Mouse (Mus musculus) macrophage (primary cell): ENCODE results near the gene Fbrsl1. TPM values are rescaled to one million over a fixed set of nuclear protein-coding genes. Genes with fewer than 3 reads are reported as not detected.

Source experiments
- H3K27ac ChIP-seq: fragments of 350-480 bp; formaldehyde crosslinking; 2 replicates; pipeline ENCODE4 v1.9.0; 2021
- H3K36me3 ChIP-seq: fragments of 350-480 bp; formaldehyde crosslinking; 2 replicates; pipeline ENCODE4 v1.9.0; 2021; ENCODE audit errors: inconsistent target
- H3K4me3 ChIP-seq: fragments of 350-480 bp; formaldehyde crosslinking; 2 replicates; pipeline ENCODE4 v1.9.0; 2021; ENCODE audit errors: inconsistent target
- H3K79me2 ChIP-seq: fragments of 350-480 bp; formaldehyde crosslinking; 2 replicates; pipeline ENCODE4 v1.9.0; 2021; ENCODE audit errors: inconsistent target
- WGBS: methylation state at CpG from one replicate; pipeline ENCODE4 v1.1.7; 2026; ENCODE audit warnings: inconsistent platforms; ENCODE audit not compliant: missing documents; 5-methylcytosine and 5-hydroxymethylcytosine counted together
- polyA plus RNA-seq: library from polyadenylated mRNA; stranded (reverse); fragments of 250-400 nt; gene quantifications from 3 replicates; pipeline ENCODE4 v1.2.4, GENCODE M21; 2018; ENCODE audit warnings: inconsistent platforms

The Fbrsl1 gene
- polyA plus RNA-seq, 1 experiment from 2014 or later = 11.8 TPM

DNA sequence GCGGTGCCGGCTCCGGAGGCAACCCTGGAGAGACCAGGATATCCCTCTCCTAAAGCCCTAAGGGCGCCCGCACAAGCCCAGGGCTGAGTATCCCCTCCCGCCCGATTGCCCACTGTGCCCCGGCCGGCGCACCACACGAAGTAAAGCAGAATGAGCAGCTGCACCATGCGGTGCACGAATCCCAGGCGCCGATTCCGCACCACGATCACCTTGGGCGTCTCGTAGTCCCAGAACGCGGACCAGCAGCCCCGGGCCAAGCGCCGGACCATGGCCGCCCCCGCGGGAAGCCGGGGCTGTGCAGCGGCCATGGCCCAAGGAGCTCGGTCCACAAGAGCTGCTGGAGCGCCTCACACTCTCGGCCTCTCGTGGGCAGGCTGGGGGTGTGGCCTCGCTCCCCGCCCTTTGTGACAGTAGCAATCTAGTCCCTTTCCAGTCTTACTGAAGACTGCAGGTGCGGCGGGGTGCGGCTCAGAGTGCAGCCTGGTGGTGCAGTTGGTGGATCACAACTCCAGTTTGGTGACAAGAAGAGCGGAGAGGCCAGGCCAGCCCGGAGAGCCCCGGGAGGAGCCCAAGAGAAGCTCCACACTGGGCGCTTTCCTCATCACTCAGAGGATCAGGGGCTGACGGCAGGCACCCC is 105.5 kb downstream of the Fbrsl1 start, which contains the start of gene P2rx2:
P2rx2 (minus strand) TSS at position 565 of the 637 bp plus-strand sequence.
- H3K79me2 ChIP-seq = no peaks in the 10 kb centered on the region
- 6% methylated on average over 43 of the region's 43 CpGs for WGBS
- H3K4me3 ChIP-seq = no peak within 1 kb of the TSS
- H3K36me3 ChIP-seq = no peaks in the 10 kb centered on the region
- no peak within 1 kb of the TSS for H3K27ac ChIP-seq

DNA sequence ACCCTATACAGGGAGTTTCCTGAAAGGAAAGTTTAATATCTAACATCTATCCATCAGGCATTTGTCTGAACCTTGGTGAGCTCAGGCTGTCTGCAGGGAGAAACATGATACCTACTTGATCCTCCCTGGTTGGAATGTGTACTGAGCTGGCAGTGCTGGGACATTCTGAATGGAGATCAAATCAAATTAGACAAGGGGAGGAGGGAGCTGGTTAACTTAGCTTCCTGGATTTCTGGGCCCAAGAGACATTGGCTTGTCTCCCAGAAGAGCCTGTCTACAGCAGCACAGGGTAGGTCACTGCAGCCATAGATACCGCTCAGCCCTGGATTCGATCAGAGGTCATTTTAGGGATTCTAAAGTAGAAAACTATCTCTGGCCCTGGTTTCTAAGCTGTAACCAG is 109.5 kb downstream of the Fbrsl1 start:
- 79% methylated on average over 2 of the region's 2 CpGs for WGBS
- no peaks in the 10 kb centered on the region for H3K36me3 ChIP-seq
- no peak overlapping the region for H3K27ac ChIP-seq
- H3K4me3 ChIP-seq = no peak overlapping the region
- H3K79me2 ChIP-seq = no peaks in the 10 kb centered on the region

DNA sequence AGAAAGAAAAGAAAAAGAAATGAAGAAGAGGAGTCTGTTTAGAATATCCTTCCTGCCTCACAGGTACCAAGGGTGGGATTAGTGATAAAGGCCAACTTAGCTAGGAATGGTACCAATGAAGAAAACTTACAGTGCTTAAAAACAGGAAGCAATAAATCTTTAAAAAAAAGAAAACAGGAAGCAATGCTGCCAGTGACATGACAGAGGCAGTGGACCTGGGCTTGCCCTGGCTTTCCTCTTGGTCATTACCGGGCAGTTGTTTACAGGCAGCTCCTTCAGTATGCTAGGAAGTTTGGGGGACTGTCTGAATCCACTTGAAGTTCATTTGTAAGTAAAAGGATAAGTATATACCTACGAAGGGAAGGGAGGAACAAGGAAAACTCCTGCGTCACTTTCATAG is 117.8 kb downstream of the Fbrsl1 start:
- no peaks in the 10 kb centered on the region for H3K36me3 ChIP-seq
- H3K79me2 ChIP-seq = no peaks in the 10 kb centered on the region
- H3K4me3 ChIP-seq = no peak overlapping the region
- H3K27ac ChIP-seq = no peak overlapping the region
- 46% methylated on average over 3 of the region's 3 CpGs for WGBS

DNA sequence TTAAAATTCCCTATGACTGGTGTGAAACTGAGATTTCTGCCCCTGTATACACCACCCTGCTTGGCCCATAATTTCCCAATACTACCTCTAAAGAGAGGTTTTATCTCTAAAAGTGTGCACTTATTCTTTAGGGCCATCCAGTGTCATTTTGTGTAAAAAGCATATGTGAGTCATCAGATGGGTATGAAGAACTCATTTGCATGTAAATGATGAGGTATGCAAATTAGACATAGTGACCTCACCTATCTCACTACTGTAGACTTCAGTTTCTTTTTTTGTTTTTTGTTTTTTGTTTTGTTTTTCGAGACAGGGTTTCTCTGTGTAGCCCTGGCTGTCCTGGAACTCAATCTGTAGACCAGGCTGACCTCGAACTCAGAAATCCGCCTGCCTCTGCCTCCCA is 135.2 kb downstream of the Fbrsl1 start:
- no peaks in the 10 kb centered on the region for H3K36me3 ChIP-seq
- H3K27ac ChIP-seq = no peak overlapping the region
- H3K79me2 ChIP-seq = no peaks in the 10 kb centered on the region
- WGBS = 87% methylated on average over 3 of the region's 3 CpGs
- no peak overlapping the region for H3K4me3 ChIP-seq

Other genes with a start within 250 kb of the Fbrsl1 start
- gene Ankle2, start 217.5 kb downstream of the Fbrsl1 start, polyA plus RNA-seq = 22.8 to 37.6 TPM (median 32.0 TPM) in 3 replicates
- gene Pgam5, start 178.6 kb downstream of the Fbrsl1 start, polyA plus RNA-seq = 13.1 to 37.7 TPM (median 18.8 TPM) in 3 replicates
- gene Pxmp2, start 162.3 kb downstream of the Fbrsl1 start, polyA plus RNA-seq = 1.5 to 1.8 TPM (median 1.5 TPM) in 3 replicates
- gene Pole, start 162.2 kb downstream of the Fbrsl1 start, polyA plus RNA-seq = 0.57 to 14.9 TPM (median 4.5 TPM) in 3 replicates
- gene P2rx2, start 105.3 kb downstream of the Fbrsl1 start, polyA plus RNA-seq = not detected in 3 replicates
- gene Lrcol1, start 103.8 kb downstream of the Fbrsl1 start, polyA plus RNA-seq = not detected in 3 replicates
- 0.30 to 0.43 TPM in 2 of 3 replicates, not detected in the other for gene Galnt9, start 95.9 kb upstream of the Fbrsl1 start, polyA plus RNA-seq
- 11.0 to 22.9 TPM (median 11.9 TPM) in 3 replicates for gene Noc4l, start 204.9 kb upstream of the Fbrsl1 start, polyA plus RNA-seq
- gene Ddx51, start 204.9 kb upstream of the Fbrsl1 start, polyA plus RNA-seq = 6.2 to 8.2 TPM (median 6.7 TPM) in 3 replicates